Mouse (Mus musculus) urinary bladder, postnatal 10 days (tissue): Measurements from ENCODE around the gene Abracl.

ENCODE experiments used
- DNase-seq: peaks from one replicate; pipeline ENCODE4 v3.0.0; 2022; ENCODE audit warnings: low spot score

Abracl gene

DNA sequence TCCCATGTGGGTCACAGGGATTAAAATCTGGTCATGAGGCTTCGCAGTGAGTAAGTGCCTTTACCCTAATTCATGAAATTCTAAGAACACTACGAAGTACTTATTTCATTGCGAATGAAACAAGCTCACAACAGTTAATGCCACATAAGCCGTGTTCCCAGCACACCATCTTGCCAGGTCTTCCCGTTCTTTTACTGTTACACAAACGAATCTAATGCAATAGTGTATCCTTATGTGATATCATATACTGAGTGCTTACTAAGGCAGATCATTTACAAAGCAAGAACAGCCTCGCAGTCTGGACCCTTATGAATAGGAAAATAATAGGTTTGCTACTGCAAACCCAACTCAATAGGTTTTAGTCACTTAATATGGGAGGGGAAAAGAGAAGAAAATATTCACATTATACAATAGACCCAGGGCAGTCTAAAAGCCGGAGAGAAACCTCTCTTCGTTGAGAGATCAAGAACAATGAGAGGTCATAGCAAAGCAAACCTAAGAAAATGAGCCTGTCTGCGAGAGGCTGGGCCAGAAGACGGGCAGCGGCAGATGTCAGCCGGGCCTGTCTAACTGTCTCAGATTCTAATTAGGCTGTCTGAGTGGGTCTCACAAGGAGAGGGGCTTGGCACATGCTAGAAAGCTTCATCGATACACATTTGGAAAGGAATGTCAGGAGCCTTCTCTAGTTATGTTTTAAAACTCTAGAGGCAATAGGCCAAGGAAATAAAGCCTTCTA lies 1.3 kb downstream of the Abracl start:
- no peak for DNase-seq

DNA sequence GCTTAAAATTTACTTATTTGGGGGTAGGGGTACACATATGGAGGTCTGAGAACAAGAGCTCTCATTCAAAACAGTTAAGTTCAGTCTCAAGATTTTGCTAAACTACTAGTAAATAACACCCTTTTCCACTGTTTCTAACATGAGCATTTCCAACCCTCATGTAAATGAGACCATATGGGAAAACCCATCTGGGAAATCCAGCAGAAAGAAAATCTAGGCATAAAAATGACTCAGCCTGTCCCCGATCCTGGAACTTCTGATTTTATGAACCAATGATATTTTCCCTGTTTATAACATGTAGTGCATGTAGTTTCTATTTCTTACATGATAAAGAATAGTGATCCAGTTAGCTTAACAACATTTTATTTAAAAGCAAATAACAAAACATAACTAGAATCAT lies 2.2 kb downstream of the Abracl start:
- no peak for DNase-seq

DNA sequence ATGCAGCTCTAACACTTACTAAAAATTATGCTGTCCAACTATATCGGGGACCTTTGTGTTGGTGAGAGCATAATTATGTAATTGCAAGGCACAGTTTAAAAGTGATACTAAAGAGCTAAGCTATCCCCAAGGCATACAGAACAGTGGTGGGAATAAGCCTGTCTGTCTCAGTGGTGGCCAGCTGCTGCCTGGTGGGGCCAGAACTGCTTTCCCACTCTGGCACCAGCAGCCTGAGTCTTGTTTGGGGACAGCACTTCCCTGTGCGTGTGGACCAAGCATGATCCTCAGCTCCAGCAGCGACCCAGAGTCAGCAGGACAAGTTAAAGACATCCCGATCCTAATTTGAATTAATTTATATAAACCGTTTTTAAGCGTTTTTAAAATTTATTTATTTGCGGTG lies 2.6 kb downstream of the Abracl start:
- DNase-seq = no peak

DNA sequence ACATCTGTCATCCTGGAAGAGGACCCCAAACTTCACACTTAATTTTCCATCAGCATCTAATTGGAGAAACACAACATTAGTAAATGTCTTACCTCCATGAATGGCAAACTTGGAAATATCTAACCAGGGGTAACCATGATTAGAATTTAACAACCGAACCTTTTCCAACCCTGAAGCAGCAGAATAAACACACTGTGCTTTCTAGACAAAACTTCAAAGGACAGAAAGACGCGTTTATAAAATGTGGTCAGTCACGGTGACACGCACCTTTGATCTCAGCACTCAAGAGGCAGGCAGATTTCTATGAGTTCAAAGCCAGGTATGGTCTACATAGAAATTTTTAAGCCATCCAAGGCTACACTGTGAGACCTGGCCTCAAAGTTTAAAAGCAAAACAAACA lies 11.3 kb downstream of the Abracl start:
- no peak for DNase-seq

DNA sequence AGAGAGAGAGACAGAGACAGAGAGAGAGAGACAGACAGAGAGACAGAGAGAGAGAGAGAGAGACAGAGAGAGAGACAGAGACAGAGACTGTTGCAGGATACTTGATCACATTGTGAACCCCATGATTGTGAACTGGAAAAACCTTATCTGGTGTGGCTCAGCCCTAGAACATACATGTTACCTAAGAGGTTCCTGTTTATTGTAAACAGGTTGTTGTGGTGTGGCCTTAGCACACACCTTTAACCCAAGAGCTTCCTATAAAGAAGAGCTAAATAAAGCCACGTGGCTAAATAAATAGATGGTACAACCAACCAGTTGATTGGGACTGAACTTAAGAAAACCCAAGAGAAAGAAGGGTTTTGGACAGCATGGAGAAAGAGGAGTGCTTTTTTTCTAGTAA lies 13.3 kb downstream of the Abracl start:
- DNase-seq = no peak

DNA sequence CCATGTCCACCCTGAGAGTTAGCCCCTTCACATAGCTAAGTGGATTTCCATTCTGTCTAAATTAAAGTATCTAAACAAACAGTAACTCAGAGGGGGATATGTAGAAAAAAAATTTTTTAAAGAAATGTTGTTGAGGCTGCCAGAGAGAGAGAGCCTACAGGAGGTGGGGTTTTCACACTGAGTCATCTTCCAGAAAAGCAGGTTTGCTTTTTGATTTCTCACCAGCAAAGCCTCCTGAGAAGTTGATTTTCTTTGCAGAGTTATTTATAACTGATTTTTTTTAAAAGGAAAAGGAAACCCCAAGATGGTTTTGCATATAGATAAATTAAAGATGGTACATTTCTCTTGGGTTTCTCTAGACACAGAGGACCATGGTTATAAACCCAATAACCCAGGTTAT lies 15.0 kb downstream of the Abracl start:
- no peak for DNase-seq

DNA sequence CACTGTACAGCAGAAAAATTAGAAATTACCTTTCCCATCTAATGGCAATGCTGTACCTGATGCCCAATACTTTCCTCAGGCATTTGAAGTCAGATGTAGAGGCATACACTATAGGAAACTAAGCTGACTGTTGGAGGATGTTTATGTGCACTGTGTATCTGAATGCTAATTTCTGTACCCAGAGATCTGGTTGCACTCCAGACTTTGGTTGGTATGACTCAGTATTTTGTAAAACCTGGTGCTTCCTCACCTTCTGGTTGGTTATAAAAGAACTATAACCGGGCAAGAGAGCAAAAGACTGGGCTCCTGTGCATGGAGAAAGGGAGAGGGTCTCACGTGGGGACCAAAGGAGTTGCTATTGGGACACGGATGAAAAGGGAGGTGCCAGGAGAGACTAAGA lies 15.8 kb downstream of the Abracl start:
- no peak for DNase-seq

DNA sequence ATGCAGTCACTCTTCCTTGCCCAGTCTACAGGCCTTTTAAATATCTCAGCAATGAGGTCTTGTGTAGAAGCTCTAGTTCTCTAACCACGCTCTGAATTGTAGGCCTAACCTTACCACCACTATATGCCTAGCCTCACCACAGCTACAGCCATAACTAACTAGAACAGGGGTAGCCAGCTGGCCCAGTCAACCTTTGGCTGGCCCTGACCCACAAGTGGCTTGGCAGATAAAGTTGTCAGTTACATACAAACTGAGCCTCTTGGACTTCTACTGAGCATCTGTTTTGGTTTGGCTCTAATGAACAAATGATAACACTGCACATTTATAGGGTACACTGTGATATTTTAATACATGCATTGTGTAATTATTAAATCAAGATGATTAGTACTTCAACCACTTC lies 16.3 kb downstream of the Abracl start:
- no peak for DNase-seq

DNA sequence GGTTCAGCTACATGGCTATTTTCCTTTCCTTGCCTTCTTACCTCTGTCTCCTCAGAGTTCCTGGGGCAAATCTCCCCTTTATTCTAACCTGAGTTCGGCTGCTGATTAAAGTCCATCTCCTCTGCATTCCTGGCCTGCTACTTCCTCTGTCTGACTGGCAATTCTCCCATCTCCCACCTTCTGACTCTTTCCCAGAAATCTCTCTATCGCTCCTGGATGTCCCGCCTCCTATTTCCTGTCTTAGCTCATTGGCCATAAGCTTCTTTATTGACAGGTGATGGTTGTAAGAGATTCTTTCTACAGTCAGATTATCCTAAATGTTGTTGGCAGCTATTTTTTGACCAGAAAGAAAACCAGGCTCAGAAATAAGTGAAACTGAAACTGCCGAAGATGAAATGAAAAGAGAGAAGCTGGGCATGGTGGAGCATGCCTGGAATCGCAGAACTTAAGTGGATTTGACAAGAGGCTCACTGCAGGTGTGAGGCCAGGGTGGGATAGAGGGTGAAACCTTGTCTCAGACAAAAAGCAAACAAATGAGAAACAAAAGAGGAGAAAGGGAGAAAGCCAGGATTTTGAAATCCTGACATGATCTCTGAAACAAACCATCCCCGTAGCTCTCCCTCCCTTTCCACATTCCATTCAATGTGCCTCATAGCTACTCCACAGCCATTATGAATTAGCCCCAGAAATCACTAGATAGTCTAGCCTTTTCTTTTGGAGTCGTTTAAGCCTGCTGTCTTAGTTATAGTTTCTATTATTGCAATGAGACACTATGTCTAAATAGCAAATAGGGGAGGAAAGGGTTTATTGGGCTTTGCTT lies 17.7 kb downstream of the Abracl start:
- DNase-seq = no peak

DNA sequence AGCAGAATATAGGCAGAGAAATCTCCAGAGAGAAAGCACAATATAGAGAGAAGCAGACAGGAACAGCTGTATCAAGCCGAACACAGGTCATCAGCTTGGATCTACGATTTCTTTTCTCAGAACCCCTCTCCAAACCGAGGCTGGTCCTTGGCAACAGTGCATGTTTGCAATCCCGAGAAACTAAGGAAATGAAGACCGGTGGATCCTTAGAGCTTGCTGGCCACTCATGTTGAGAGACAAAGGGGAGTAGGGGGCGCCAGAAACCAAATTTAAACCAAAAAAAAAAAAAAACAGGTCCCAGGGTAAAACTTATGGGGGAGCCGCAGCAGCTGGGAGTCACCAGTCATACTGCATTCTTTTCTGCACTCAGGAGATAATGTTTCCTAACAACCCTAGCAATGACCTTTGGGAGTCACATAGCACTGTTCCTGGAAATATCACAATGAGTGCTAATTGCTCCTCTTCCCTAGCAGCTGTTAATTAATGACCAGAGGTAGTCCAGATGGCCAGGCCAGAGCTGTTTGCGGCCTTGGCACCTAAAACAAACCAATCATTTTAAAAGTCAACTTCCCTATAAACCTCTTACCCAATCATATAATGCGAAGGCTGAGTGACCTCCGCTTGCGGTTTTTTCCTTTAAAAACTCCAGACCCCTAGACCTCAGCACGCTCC lies 19.0 kb downstream of the Abracl start:
- no peak for DNase-seq

DNA sequence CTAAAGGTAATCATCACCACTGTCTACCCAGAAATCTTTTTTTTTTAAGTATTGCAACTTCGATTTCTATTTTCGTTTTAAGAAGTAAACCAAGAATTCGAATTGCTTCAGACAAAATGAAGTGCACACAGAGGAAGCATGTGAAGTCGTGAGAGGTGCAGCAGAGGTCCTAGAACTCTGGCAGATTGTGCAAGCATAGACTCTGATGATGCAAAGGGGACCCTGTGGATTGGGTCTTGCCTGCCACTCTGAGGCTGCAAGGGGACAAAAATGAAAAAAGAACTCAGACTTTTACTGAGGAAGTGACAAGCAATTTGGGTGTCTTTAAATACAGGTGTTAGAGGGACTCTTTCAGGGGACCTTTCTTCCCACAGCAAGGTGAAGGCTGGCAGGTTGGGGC lies 32.5 kb downstream of the Abracl start:
- DNase-seq = no peak

DNA sequence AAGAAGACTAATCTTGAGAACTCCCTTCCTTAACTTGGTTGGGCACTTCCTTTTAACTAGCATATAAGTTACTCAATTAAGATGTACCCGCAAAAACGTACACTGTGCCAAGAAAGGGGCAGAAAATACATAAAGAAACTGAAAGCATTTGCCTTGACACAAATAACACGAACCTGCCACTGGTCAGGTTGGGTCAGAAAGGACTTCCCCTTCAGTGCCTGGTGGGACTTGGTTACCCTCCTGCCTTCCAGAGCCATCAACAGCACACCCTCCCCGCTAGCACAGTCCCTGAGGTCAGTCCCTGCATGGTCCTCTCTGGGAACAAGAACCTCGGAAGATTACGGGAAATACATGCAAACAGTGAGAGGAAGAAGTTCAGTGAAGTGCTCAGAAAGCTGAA lies 34.0 kb downstream of the Abracl start:
- no peak for DNase-seq

DNA sequence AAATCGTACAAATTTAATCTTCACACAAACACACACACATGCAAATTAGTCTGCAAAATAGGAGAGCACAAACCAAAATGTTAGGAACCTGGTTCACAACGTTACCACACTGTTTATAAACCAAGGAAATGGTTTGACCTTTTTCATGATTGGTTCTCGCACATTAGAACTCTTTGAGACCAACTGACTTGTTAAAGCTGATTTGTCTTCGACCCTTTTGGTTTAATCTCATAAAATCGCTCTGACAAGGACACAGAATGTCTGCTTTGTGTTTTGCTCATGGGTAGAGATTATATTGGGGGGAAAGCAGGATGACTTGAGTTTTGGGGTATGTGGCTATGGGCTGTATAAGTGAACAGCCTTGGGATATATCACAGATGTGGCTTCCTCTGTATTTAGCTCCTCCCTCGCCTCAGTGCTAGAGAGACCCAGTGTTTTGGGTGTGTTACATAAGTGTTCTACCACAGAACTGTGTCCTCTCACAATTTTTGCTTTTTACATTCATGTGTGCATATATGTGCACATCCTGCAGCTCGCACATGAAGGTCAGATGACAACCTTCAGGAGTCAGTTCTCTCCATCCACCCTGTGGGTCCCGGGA lies 35.2 kb downstream of the Abracl start:
- DNase-seq = no peak

DNA sequence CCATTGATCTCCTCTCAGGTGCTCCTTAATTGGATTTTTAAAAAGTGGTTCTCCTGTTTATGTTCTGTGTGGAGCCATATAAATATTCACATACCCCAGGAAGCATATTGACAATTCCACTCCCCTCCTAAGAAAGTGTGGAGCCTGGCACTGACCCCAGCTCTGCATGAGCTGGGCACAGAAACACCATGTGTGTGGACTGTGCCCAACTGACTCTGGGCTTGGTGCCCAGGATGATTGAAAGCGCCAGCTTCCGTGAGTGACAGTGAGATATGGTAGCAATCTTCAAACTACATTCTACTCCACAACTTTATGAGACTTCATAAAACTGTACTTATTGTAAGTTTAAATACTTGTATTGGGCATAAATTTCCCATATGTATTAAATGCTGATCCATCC lies 39.8 kb downstream of the Abracl start:
- no peak for DNase-seq

DNA sequence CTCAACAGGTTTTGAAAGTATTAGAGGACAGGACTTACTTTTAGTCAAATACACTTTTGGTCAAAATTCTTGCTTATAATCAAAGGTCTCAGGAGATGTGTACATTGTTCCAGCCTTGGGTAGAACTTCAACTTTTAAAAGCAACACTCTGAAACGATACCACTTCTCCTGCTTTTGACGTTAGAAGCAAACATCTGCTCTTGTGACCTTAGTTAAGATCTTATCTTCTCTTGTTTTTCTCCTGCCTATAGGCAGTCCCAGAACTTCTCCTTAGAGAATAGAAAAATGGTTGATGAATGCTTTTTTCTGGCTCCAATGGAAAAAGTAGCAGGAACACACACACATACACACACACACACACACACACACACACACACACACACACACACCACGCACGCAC lies 57.0 kb downstream of the Abracl start:
- DNase-seq = no peak
